Mouse (Mus musculus): ENCODE results near the gene Dot1l. TPM values are rescaled to one million over a fixed set of nuclear protein-coding genes. Genes with fewer than 3 reads are reported as not detected.

Gene Dot1l
- polyA plus RNA-seq, 1 experiment from 2014 or later, result 17.9 TPM

DNA sequence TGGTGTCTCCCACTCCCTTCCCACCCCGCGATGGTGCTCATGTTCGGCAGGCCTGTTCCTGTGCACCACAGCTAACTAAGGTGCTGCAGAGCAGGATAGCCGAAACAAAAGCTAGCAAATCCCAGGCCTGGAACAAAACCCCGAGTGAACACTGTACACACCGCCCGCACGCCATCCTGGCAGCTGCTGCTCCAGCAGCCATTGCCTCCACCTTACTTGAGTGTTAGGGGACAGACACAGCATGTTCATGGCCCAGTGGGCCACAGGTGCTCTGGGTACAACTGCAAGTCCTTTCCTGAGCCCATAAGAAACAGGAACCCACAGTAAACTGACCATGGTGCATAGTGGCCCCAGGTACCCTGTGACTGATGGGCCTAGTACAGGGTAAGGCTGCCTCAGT, 39.7 kb downstream of the Dot1l start:
- no peak overlapping the region for H3K27ac ChIP-seq
- H3K36me3 ChIP-seq, result peaks cover 67% of the 10 kb centered on the region
- no peak for ATAC-seq (ENCODE audit: insufficient number of reproducible peaks, insufficient read depth, low FRiP score, low TSS enrichment, low read depth)
- no peak overlapping the region for H3K9ac ChIP-seq
- no peaks in the 10 kb centered on the region for H3K27me3 ChIP-seq
- no peak overlapping the region for H3K4me3 ChIP-seq
- no peak overlapping the region for H3K4me2 ChIP-seq
- H3K9me3 ChIP-seq, result no peaks in the 10 kb centered on the region
- peaks cover 19% of the 10 kb centered on the region for H3K4me1 ChIP-seq
- 83% methylated on average over 8 of the region's 8 CpGs for WGBS

DNA sequence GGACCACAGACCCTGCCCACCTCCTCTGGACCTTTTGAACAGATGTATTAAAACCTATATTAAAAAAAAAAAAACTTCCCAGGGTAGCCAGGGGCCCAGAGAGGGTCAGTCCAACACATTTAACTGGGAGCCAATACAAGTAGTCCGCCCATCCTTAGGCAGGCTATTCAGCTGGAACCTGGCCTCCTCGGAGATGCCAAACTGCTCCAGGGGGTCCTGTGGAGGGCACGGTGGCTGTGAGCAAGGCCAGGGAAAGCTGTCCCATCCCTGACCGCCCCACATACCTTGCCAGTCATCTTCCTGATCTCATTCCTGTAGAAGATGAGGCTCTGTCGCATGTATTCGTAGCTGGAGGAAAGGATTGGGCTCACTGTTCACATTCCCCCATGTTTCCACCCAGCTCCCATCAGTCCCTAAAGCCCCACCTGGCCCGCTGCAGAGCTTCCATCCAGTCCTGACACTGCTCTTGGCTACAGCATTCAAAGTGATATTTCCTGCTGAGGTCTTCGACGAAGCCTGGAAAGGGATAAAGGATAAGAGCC, 41.4 kb downstream of the Dot1l start:
- Histone ChIP-seq H3K27me3 (no peaks in the 10 kb centered on the region), H3K4me3 (peak overlapping the region; percentile 93), H3K9me3 (no peaks in the 10 kb centered on the region), H3K4me1 (peaks cover 27% of the 10 kb centered on the region), H3K27ac (no peak overlapping the region), H3K36me3 (peaks cover 63% of the 10 kb centered on the region), H3K4me2 (peak overlapping the region; percentile 83), H3K9ac (peak overlapping the region; percentile 99; the same call in 1 of the 2 replicates)
- WGBS, result 82% methylated on average over 9 of the region's 9 CpGs
- ATAC-seq (ENCODE audit: insufficient number of reproducible peaks, insufficient read depth, low FRiP score, low TSS enrichment, low read depth), result no peak

DNA sequence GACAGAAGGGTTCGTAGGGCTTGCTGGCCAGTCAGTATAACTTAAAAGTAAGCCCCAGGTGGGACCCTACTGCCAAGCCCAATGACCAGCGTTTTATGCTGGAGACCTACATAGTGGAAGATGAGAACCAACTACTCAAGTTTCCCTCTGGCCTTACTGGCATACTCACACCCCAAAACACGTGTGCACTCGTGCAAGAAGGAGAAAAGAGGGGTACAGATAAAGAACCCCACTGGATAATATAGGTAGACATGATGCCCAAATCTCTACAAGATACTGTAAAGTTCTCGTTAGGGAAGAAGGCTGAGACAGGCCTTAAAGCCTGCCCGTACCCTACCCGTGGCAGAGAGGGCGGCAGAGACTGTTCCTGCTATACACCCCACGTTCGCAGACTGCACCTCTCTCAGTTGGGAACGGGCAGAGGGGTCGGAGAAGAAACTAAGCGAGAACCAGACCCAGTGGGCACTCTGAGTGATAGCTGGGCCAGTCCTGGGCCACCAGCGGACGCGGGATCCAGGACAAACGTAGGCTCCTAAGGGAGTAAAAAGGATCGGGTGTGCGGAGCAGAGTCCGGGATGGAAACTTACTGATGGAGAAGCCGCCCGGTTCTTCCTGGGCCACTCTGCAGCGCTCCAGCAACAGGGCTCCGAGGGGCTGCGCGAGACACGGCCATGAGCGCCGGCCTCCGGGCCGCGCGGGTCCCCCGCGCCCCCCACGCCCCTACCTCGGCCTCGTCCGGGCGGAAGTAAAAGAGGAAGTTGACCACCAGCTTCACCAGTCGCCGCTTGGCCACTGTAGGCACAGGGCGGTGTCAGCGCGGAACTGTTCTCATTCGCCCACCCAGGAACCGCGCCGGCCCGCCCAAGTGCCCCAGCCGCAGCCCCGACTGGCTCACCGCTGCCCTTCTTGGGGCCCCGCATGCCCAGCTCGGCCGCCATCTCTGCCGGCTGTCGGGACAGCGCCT, 42.5 kb downstream of the Dot1l start:
- Histone ChIP-seq H3K36me3 (peaks cover 63% of the 10 kb centered on the region), H3K9ac (peak overlapping the region; percentile 99), H3K4me2 (peak overlapping the region; percentile 83), H3K27ac (peak overlapping the region; percentile 97), H3K9me3 (no peaks in the 10 kb centered on the region), H3K27me3 (no peaks in the 10 kb centered on the region), H3K4me1 (peaks cover 27% of the 10 kb centered on the region), H3K4me3 (peak overlapping the region; percentile 93)
- WGBS, result 2% methylated on average over 58 of the region's 59 CpGs
- ATAC-seq (ENCODE audit: insufficient number of reproducible peaks, insufficient read depth, low FRiP score, low TSS enrichment, low read depth), result peak; percentile 12; the same call in 1 of the 2 replicates

DNA sequence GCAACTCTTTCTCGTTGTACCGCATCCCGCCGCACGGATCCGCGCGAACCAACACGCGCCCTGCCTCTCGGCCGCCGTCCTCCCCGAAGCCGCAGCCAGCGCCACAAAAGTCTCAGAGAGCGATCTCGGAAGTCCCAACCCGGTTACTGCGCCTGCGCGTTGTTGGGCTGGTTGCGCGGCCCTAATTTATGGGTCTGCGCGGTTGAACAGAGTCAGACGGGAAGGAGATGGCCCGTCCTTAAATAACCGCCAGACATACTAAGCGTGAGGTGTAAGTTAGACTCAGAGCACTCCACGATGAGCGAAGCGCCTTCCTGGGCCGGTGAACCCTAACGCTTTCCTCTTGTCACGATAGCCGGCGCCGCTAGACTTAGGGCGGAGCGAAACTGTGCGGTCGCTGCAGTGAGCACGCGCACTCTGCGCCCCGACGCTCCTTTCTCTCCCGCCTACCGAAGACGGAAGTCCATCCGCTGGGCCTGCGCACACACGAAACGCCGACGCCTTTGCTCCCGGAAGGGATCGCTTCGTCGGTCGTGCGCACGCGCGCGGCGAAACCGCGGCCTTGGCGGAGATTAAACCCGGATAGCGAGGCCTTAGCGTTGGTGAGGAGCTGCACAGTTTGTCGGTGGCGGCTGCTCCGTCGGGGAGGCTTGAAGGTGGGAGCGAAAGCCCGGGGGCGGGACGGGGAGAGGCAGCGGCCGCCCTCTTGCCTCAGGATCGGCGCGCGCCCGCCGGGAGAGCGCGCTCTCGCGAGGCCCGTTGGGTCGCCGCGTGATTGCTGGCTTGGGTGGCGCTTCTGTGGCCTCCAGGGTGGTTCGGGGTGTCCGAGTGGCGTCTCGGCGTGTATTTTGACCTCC, 43.4 kb downstream of the Dot1l start, which contains the start of the genes Sf3a2 and Plekhj1:
TSS of gene Sf3a2 (plus strand) at position 49 of the 857 bp plus-strand sequence.
TSS of gene Plekhj1 (minus strand) at position 477 of the 857 bp plus-strand sequence.
- Histone ChIP-seq H3K4me1 (peaks cover 27% of the 10 kb centered on the region), H3K27ac (peak within 1 kb of the TSS; percentile 97), H3K4me2 (peak within 1 kb of the TSS; percentile 83), H3K36me3 (peaks cover 63% of the 10 kb centered on the region), H3K27me3 (no peaks in the 10 kb centered on the region), H3K9me3 (no peaks in the 10 kb centered on the region), H3K9ac (peak within 1 kb of the TSS; percentile 99), H3K4me3 (peak within 1 kb of the TSS; percentile 93)
- under 1% methylated on average over 104 of the region's 104 CpGs for WGBS
- ATAC-seq (ENCODE audit: insufficient number of reproducible peaks, insufficient read depth, low FRiP score, low TSS enrichment, low read depth), result peak; percentile 80

DNA sequence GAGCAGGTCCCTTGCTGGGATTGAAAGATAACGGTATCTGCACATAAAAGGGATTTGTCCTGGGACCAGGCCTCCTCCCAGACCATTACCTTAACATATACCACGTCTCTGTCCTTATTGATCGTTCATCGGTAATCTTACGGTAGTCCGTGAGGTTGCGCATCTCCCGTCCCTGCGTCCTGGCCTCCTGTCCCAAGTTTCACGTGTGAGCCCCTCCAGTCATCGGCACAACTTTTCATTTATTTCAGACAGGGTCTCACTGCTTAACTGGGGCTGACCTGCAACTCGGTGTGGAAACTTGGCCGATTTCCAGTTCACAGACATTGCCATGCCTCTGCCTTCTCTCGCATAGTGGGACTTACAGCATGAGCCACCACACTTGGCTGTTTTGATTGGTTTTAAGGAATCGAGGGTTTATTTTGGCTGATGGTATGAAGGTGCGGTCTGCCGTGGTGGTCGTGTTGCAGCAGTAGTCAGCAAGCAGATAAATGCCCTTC, 44.1 kb downstream of the Dot1l start:
- H3K4me3 ChIP-seq, result peak overlapping the region; percentile 93
- peaks cover 27% of the 10 kb centered on the region for H3K4me1 ChIP-seq
- no peaks in the 10 kb centered on the region for H3K9me3 ChIP-seq
- no peak for ATAC-seq (ENCODE audit: insufficient number of reproducible peaks, insufficient read depth, low FRiP score, low TSS enrichment, low read depth)
- peak overlapping the region; percentile 99 for H3K9ac ChIP-seq
- H3K4me2 ChIP-seq, result peak overlapping the region; percentile 83
- H3K27ac ChIP-seq, result peak overlapping the region; percentile 97
- H3K27me3 ChIP-seq, result no peaks in the 10 kb centered on the region
- WGBS, result 3% methylated on average over 18 of the region's 18 CpGs
- peaks cover 63% of the 10 kb centered on the region for H3K36me3 ChIP-seq

DNA sequence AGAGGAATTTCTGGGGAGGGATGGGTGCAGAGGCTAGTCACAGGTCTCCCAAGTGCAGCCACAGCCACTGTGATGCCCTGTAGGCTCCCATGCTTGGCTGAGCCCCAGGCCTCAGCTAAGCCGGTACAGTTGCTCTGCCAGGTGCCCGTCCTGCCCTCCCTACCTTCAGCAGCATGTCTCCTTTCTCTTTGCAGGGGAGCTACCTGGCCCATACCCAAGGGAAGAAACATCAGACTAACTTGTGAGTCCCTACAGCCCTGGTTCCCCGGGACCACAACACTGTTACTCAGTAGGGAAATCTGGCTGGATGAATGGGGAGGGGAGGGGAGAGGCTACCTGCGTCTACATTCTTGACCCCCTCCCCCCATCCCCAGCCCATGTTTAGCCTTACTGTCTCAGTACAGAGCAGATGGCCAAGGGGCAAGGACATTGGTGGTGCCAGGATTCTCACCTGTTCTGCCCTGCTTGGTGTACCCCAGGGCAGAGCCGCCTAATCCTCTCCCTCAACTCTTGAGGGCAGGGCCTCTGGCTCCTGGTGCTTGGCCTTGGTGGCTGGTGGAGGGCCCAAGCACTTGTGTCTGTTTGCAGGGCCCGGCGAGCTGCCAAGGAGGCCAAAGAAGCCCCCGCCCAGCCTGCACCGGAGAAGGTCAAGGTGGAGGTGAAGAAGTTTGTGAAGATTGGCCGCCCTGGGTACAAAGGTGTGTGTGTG, 47.4 kb downstream of the Dot1l start:
- H3K4me3 ChIP-seq, result no peak overlapping the region
- 84% methylated on average over 10 of the region's 10 CpGs for whole genome bisulfite sequencing
- ATAC-seq (ENCODE audit: insufficient number of reproducible peaks, insufficient read depth, low FRiP score, low TSS enrichment, low read depth), result no peak
- H3K27me3 ChIP-seq, result 0 out of 2 replicates have a peak, but pooled peaks cover 9% of the 10 kb centered on the region
- H3K9me3 ChIP-seq, result no peaks in the 10 kb centered on the region
- H3K27ac ChIP-seq, result no peak overlapping the region
- peaks cover 52% of the 10 kb centered on the region for H3K36me3 ChIP-seq
- H3K9ac ChIP-seq, result peak overlapping the region; percentile 40; the same call in 1 of the 2 replicates
- peaks cover 28% of the 10 kb centered on the region for H3K4me1 ChIP-seq
- no peak overlapping the region for H3K4me2 ChIP-seq

DNA sequence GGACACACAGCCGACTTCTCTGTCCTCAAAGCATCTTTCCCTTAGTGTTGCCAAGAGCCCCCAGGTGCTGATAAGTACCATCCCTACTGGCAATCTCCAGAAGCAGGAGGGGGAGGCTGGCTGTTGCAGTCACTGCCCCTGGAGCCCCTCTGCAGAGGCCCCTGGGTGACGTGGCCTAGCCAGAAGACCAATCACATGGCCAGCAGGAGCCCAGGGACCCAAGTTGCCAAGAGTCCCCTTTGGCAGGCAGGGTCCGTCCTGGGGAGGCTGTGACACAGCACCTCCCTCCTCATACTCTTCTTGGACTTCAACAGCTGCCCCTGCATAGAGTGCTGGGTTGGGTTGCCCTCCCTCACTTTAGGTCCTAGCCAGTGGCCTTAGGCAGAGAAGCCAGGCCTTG, 48.0 kb downstream of the Dot1l start:
- H3K27me3 ChIP-seq, result peaks cover 12% of the 10 kb centered on the region
- peaks cover 35% of the 10 kb centered on the region for H3K4me1 ChIP-seq
- peaks cover 52% of the 10 kb centered on the region for H3K36me3 ChIP-seq
- ATAC-seq (ENCODE audit: insufficient number of reproducible peaks, insufficient read depth, low FRiP score, low TSS enrichment, low read depth), result no peak
- H3K9me3 ChIP-seq, result no peaks in the 10 kb centered on the region
- no peak overlapping the region for H3K4me2 ChIP-seq
- 79% methylated on average over 3 of the region's 3 CpGs for WGBS
- H3K4me3 ChIP-seq, result no peak overlapping the region
- no peak overlapping the region for H3K9ac ChIP-seq
- no peak overlapping the region; the same call in 1 of the 2 replicates for H3K27ac ChIP-seq

DNA sequence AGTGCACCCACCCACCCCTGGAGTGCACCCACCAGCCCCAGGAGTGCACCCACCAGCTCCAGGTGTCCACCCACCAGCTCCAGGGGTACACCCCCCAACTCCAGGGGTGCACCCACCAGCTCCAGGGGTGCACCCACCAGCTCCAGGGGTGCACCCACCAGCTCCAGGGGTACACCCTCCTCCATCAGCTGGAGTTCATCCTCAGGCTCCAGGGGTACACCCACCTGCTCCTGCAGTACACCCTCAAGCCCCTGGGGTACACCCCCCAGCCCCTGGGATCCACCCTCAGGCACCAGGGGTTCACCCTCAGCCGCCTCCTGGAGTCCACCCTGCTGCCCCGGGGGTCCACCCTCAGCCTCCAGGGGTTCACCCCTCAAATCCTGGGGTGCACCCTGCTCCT, 49.3 kb downstream of the Dot1l start:
- no peak overlapping the region for H3K4me3 ChIP-seq
- no peak overlapping the region for H3K27ac ChIP-seq
- H3K27me3 ChIP-seq, result peaks cover 26% of the 10 kb centered on the region
- no peak overlapping the region for H3K4me2 ChIP-seq
- peak overlapping the region; percentile 32; the same call in 1 of the 2 replicates for H3K9ac ChIP-seq
- 100% methylated on average over 2 of the region's 2 CpGs for WGBS
- H3K36me3 ChIP-seq, result peaks cover 52% of the 10 kb centered on the region
- H3K4me1 ChIP-seq, result peaks cover 47% of the 10 kb centered on the region
- H3K9me3 ChIP-seq, result no peaks in the 10 kb centered on the region
- no peak for ATAC-seq (ENCODE audit: insufficient number of reproducible peaks, insufficient read depth, low FRiP score, low TSS enrichment, low read depth)

DNA sequence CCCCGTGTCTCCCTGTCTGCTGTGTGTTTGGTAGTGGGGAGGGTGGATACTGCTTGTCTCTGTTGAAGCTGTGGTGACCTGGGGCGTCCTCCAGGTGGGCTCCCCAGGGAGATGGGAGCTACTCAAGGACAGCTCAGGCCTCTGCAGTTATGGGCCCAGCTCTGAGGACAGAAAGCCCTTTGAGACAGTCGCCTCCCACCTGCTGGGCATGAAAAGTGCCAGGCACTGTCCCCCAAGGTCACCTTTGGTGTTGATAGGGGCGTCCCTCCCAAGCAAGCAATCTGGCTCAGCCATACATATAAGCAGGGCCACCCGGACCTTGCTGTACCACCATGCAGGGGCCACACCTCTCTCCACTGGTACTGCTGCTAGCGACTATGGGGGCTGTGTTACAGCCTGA, 49.9 kb downstream of the Dot1l start, which contains the start of gene Amh:
TSS of gene Amh (plus strand) at position 328 of the 400 bp plus-strand sequence.
- ATAC-seq (ENCODE audit: insufficient number of reproducible peaks, insufficient read depth, low FRiP score, low TSS enrichment, low read depth), result no peak
- Histone ChIP-seq H3K27me3 (peaks cover 31% of the 10 kb centered on the region), H3K4me1 (peaks cover 43% of the 10 kb centered on the region), H3K9ac (peak within 1 kb of the TSS; percentile 32; the same call in 1 of the 2 replicates), H3K9me3 (no peaks in the 10 kb centered on the region), H3K36me3 (peaks cover 52% of the 10 kb centered on the region), H3K4me2 (peak within 1 kb of the TSS; percentile 94; the same call in 1 of the 2 replicates), H3K4me3 (0 out of 2 replicates have a peak within 1 kb of the TSS, but pooled peaks have one; percentile 51), H3K27ac (no peak within 1 kb of the TSS)
- 64% methylated on average over 6 of the region's 6 CpGs for WGBS

DNA sequence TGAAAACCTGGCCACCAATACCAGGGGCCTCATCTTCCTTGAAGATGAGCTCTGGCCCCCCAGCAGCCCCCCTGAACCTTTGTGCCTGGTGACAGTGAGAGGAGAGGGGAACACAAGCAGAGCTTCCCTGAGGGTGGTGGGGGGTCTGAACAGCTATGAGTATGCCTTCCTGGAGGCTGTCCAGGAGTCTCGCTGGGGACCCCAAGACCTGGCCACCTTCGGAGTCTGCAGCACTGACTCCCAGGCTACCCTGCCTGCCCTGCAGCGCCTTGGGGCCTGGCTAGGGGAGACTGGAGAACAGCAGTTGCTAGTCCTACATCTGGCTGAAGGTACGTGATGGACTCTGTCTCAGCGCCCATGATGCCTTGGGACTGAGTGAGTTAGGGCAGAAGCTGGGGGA, 50.3 kb downstream of the Dot1l start:
- Histone ChIP-seq H3K36me3 (peaks cover 52% of the 10 kb centered on the region), H3K4me2 (no peak overlapping the region), H3K9ac (0 out of 2 replicates have a peak overlapping the region, but pooled peaks have one; percentile 32), H3K27me3 (peaks cover 35% of the 10 kb centered on the region), H3K9me3 (no peaks in the 10 kb centered on the region), H3K4me3 (no peak overlapping the region), H3K27ac (no peak overlapping the region), H3K4me1 (peaks cover 43% of the 10 kb centered on the region)
- ATAC-seq (ENCODE audit: insufficient number of reproducible peaks, insufficient read depth, low FRiP score, low TSS enrichment, low read depth), result no peak
- WGBS, result 73% methylated on average over 5 of the region's 5 CpGs

Measured in embryonic facial prominence, embryonic 13.5 days (tissue).